Mouse (Mus musculus) cerebellum, adult 2 months (tissue): ENCODE measurements around the gene Pde3a.

Source experiments
- CTCF ChIP-seq: fragments of 200-500 bp; IDR thresholded peaks from 2 replicates; pipeline ENCODE4 v1.5.1; 2011; ENCODE audit warnings: low read depth, mild to moderate bottlenecking, control low read depth, low read length, moderate library complexity, borderline replicate concordance; ENCODE audit not compliant: insufficient read depth
- POLR2A ChIP-seq: fragments of 200-500 bp; IDR thresholded peaks from 2 replicates; pipeline ENCODE4 v1.6.1; 2011; ENCODE audit warnings: low read length, control low read depth, borderline replicate concordance; ENCODE audit not compliant: insufficient read depth

- TF ChIP-seq POLR2A (no peak), CTCF (peak; percentile 60; the same call in 1 of the 2 replicates)
Measured at GRCm38 (mm10) chr6:141488619-141489018, 239.6 kb downstream of the Pde3a start.
